Mouse (Mus musculus) E14TG2a.4 (cell line): ENCODE measurements around the gene Xxylt1.

Source experiments
- CTCF ChIP-seq: conservative IDR thresholded peaks from 2 replicates; pipeline ENCODE4 v1.5.1; 2014; ENCODE audit warnings: low read length
- POU5F1 ChIP-seq: IDR thresholded peaks from 2 replicates; pipeline ENCODE4 v1.6.1; 2014; ENCODE audit warnings: low read length, borderline replicate concordance

DNA sequence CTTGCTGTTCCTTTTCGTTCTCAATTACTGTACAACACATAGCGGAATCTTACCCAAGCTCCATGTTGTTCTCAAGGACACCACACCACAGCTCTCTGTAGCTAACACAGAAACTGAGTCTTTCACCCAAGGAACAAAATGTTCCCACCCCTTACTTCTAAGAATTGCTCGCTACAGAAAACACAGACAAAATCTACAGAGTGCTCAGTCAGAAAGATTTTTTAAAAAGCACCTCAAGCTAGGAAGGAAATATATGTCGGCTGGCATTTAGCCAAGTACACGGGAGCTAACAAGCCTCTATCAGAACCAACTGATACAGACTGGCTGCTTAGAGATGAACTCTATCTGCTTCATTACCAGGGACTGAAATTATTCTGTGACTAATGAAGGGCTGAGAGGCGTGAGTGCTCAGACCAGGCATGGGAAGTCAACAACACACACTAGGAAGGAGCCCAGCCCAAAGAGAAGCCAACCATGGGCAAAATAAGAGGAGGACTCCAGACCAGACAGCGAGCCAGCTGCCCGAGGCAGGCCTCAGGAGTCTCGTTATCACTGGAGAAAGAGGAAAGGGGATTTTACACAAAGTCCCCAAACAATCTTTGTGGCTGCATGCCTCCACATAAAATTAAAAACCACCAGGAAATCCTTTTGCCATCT lies 41.3 kb downstream of the Xxylt1 start:
- no peak for TF ChIP-seq CTCF
- no peak for TF ChIP-seq POU5F1
